Mouse (Mus musculus): ENCODE results near the gene Zfp704.

Zfp704 gene

DNA sequence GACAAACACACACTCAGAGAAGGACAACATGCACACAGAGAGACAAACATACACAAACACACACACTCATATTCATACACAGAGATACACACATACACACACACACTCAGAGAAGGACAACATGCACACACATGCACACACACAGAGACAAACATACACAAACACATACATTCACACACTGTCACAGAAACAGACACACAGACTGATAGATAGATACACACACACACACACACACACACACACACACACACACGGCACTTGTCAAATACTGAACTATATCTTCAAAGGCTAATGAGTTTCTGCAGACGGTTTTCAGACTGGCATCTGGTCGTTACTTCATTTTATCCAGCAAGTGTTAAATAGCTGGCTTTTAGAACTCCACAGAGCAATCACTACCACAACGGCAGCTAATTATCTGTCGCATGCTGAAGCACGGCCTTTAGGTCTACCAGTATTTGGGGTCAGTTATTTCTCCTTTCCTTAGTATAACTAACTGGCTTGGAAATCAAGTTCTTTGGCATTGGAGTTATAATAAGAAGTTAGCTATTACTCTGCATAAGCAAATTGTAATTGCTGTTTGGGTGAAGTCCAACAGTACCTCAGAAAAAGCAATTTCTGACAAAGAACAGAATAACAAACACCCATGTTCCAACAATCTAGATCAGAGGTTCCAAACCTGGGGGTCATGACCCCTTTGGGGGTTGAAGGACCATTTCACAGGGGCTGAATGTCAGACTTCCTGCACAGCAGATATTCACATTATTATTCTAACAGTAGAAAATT, 51.9 kb downstream of the Zfp704 start:
- DNase-seq (ENCODE audit: low read depth, low spot score) = no peak

DNA sequence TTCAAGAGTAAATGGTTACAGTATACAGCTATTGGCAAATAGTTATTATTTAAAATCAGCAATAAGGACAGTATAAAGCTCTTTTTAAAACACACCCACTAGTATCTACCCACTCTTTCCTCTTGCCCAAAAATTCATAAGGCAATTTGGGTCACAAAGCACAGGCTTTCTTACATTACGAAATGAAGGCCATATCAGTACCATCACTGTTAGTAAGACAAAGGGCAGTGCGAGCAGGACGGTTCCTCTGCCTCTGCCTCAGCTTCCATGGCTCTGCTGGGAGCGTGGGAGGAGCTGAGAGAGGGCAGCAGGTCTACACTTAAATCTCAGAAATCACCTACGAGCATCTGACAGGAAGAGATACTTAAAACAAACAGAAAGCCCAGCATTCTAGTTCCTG, 53.7 kb downstream of the Zfp704 start:
- DNase-seq (ENCODE audit: low read depth, low spot score) = no peak

GRCm38 (mm10) chr3:9554916-9555315, 55.0 kb downstream of the Zfp704 start:
- DNase-seq (ENCODE audit: low read depth, low spot score) = no peak

- DNase-seq (ENCODE audit: low read depth, low spot score) = no peak
Observed at GRCm38 (mm10) chr3:9552332-9552731, 57.6 kb downstream of the Zfp704 start.

DNA sequence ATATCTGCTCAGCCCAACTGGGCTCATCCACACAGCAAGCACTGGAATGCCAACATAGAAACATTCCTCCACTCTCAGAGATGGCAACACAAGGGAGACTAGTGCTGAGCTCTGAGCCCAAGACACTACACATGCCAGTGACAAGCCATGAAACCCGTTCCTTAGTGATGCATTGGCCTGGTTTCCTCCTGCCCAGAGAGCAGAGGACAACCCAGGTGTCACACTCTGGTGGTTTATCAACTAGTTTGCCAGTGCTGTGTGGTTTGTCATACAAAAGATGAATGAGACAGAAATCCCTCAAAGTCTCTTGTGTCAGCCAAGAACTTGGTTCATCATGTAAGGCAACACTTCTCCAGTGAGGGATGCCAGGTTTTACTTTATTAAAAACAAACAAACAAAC, 59.0 kb downstream of the Zfp704 start:
- no peak for DNase-seq (ENCODE audit: low read depth, low spot score)

- DNase-seq (ENCODE audit: low read depth, low spot score) = no peak
Observed at GRCm38 (mm10) chr3:9549815-9550214, 60.1 kb downstream of the Zfp704 start.

- DNase-seq (ENCODE audit: low read depth, low spot score) = no peak
Observed at GRCm38 (mm10) chr3:9548188-9548587, 61.7 kb downstream of the Zfp704 start.

DNA sequence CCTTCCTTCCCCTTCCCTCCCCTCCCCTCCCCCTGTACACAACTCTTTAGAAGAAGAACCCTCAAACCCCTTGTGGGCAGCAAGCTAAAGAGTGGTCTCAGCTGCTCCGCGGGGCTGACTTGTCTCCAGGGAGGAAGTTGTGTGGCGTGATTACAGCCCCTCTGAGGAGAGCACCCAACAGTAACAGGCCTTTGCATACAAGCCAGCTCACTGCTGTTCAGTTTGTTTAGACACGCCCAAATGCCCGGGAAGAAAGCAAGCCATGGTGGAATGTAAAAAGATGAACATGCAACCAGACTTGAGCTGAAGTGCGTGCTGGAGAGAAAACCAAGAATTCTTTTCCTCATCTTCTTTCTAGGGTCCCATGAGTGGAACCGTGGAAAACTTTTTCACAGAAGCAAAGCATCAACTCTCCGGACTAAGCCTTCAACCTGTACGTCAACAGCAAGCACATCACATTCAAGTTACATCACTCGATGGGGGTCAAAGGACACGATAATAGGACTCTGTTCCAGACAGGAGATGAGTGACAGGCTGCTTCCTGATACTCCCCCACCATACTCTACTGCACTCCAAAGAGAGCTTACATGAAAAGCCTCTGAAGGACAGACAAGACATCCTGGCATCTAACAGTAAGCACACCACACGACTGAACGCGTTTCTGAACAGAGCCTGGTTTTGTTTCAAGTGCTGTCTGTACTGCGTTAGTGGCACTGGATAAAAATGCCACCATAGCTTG, 62.8 kb downstream of the Zfp704 start:
- DNase-seq (ENCODE audit: low read depth, low spot score) = no peak

DNA sequence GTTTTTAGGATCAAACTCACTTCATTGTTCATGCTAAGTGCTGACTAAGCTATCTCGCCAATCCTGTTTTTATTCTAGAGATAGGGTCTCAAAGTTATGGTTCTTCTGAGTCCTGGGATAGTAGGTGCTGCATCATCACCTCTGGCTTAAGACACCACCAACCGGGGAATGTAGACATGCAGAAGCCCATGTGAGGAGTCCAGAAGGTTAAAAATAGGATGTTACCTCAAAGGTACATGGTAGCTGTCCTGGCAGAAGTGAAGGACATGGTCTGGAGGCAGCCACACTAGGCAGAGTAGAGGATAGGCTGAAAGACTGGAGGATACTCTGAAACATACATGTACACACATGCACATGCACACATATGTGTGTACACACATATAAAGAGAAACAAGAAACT, 65.5 kb downstream of the Zfp704 start:
- DNase-seq (ENCODE audit: low read depth, low spot score) = no peak

DNA sequence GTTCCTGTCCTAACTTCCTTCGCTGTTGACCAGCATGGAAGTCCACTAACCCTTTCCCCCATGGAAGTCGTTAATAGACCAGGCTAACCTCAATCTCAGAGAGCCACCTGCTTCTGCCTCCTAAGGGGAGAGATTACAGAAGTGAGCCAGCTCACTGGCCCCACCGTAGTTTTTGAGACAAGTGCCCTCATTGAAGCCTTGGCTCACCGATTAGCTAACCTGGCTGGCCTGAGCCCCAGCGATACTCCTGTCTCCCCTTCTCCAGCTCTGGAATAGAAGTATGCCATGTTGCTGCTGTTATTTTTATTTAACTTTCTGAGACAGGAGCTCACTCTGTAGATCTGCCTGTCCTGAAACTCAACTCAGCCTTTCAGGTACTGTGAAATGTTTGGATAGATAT, 66.0 kb downstream of the Zfp704 start:
- no peak for DNase-seq (ENCODE audit: low read depth, low spot score)

DNA sequence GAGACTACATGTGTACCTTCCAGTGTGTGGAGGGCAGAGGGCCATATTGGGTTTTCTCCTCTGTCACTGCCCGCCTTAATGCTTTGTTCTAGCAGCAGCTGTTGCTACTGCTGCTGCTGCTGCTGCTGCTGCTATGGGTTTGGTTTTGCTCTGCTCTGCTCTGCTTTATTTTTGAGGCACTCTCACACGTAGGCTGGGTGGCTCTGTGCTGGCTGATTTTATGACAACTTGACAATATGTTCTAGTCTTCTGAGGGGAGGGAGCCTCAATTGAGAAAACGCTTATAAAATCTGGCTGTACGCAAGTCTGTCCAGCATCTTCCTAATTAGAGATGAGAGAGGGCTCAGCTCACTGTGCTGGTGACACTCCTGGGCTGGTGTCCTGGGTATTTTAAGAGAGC, 66.4 kb downstream of the Zfp704 start:
- DNase-seq (ENCODE audit: low read depth, low spot score) = no peak

GRCm38 (mm10) chr3:9541561-9541960, 68.3 kb downstream of the Zfp704 start:
- DNase-seq (ENCODE audit: low read depth, low spot score) = no peak

- DNase-seq (ENCODE audit: low read depth, low spot score) = no peak
Observed at GRCm38 (mm10) chr3:9538510-9538909, 71.4 kb downstream of the Zfp704 start.

GRCm38 (mm10) chr3:9537889-9538288, 72.0 kb downstream of the Zfp704 start:
- DNase-seq (ENCODE audit: low read depth, low spot score) = no peak

- no peak for DNase-seq (ENCODE audit: low read depth, low spot score)
Observed at GRCm38 (mm10) chr3:9530097-9530780, 79.6 kb downstream of the Zfp704 start.

- DNase-seq (ENCODE audit: low read depth, low spot score) = no peak
Observed at GRCm38 (mm10) chr3:9524429-9524828, 85.5 kb downstream of the Zfp704 start.

- DNase-seq (ENCODE audit: low read depth, low spot score) = no peak
Observed at GRCm38 (mm10) chr3:9523081-9523932, 86.6 kb downstream of the Zfp704 start.

- no peak for DNase-seq (ENCODE audit: low read depth, low spot score)
Observed at GRCm38 (mm10) chr3:9522009-9522408, 87.9 kb downstream of the Zfp704 start.

GRCm38 (mm10) chr3:9520728-9521054, 89.2 kb downstream of the Zfp704 start:
- no peak for DNase-seq (ENCODE audit: low read depth, low spot score)

DNA sequence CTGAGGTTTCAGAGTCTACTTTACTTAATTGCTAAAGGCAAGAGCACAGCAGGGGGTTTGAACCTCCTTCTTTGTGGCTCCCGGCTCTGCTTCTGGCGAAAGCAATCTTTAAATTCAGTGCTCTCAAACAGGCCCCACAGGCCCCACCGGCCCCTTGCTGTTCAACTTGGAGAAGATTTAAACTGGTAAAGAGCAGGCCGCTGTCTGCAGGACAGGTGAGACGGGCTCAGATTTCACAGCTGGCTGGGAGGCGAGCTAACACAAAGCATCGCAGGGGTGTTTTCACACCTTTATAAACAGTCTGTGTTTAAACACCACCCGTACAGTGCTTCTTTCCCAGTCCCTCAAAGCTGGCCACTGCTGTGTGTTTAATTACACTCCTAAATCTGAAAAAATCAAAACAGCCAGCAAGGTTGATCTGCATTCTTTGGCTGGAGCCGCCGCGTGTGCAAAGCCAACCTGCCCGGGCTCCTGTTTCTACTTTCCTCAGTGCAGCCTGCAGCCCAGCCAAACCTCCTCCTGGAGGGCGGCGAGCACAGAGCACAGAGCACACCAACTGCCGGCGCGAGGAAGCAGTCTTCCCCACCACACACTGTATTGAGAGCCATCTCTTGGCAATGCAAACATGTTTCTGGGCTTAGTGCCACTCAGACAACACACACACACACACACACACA, 89.7 kb downstream of the Zfp704 start:
- DNase-seq (ENCODE audit: low read depth, low spot score) = no peak

DNA sequence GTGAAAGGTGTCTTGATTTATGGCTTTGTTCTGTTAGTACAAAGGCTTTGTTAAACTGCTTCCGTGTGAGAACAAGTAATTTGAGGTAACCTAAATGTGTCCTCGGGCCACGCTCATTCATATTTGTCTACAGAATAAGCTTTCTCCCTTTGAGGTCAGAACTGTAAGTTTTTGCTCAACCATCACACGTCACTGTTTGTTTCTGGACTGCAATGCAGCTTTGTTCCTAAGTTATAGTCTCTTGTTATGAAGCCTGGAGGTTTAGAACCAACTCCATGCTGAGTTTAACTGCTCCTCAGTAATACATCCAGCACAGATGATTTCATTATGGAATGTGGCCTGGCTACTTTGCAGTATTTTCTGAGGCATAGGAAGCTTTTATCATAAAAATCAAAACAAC, 90.4 kb downstream of the Zfp704 start:
- DNase-seq (ENCODE audit: low read depth, low spot score) = no peak
